Mouse (Mus musculus) hindbrain, embryonic 12.5 days (tissue): Measurements from ENCODE around the gene Cd8a. TPM values are rescaled to one million over a fixed set of nuclear protein-coding genes. Genes with fewer than 3 reads are reported as not detected.
"Not testable (repeated sequence)": the region's sequence is repeated elsewhere in the genome, so short reads cannot be mapped to it uniquely, and the experiment has no call there.

Experiments
- ATAC-seq: fragments of 200-750 bp; cut with Nextera tagmentation; 2 replicates; pipeline ENCODE4 v1.8.0; 2017; ENCODE audit warnings: moderate TSS enrichment; ENCODE audit not compliant: low FRiP score
- H3K27ac ChIP-seq: fragments of 300-500 bp; sonication (generic); 2 replicates; pipeline ENCODE4 v1.5.1; 2016; ENCODE audit warnings: mild to moderate bottlenecking
- H3K27me3 ChIP-seq: fragments of 300-500 bp; sonication (generic); 2 replicates; pipeline ENCODE4 v1.6.1; 2016; ENCODE audit warnings: mild to moderate bottlenecking
- H3K36me3 ChIP-seq: fragments of 300-500 bp; sonication (generic); 2 replicates; pipeline ENCODE4 v1.6.1; 2016; ENCODE audit warnings: mild to moderate bottlenecking
- H3K4me1 ChIP-seq: fragments of 300-500 bp; sonication (generic); 2 replicates; pipeline ENCODE4 v1.6.1; 2016
- H3K4me2 ChIP-seq: fragments of 300-500 bp; sonication (generic); replicated peaks from 2 replicates; pipeline ENCODE4 v1.6.1; 2016; ENCODE audit warnings: mild to moderate bottlenecking
- H3K4me3 ChIP-seq: fragments of 300-500 bp; sonication (generic); 2 replicates; pipeline ENCODE4 v1.5.1; 2016; ENCODE audit warnings: mild to moderate bottlenecking
- H3K9ac ChIP-seq: fragments of 300-500 bp; sonication (generic); 2 replicates; pipeline ENCODE4 v1.6.1; 2016; ENCODE audit warnings: mild to moderate bottlenecking, moderate library complexity
- H3K9me3 ChIP-seq: fragments of 300-500 bp; sonication (generic); replicated peaks from 2 replicates; pipeline ENCODE4 v1.6.1; 2016; ENCODE audit warnings: mild to moderate bottlenecking
- WGBS: fragments of 180-500 bp; shearing (Covaris S2); methylation state at CpG from one replicate; pipeline ENCODE4 v1.1.7; 2016; 5-methylcytosine and 5-hydroxymethylcytosine counted together
- polyA plus RNA-seq: library from polyadenylated mRNA; unstranded; fragments of >200 nt; fragmentation: Nextera tagmentation; extraction: Ambion mirVana; gene quantifications from 2 replicates; pipeline ENCODE4 v1.2.1, GENCODE M21; 2016

Cd8a gene
- polyA plus RNA-seq = not detected in 2 replicates

DNA sequence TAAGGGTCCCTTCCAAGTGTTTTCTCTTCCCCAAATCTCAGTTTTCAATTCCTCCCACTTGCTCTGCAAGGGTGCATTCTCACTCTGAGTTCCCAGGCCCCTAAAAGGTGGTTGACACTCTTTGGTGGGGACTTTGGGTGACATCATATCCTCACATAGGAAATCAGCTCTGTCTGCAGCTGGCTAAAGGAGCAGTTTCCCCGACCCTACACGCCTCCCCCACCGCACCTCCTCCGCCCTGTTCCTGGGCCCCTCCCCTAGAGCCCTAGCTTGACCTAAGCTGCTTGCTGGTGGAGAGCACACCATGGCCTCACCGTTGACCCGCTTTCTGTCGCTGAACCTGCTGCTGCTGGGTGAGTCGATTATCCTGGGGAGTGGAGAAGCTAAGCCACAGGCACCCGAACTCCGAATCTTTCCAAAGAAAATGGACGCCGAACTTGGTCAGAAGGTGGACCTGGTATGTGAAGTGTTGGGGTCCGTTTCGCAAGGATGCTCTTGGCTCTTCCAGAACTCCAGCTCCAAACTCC lies at the start of gene Cd8a:
Gene Cd8a, plus strand, starts transcription at position 179 of the 527 bp plus-strand sequence.
- Histone ChIP-seq H3K27me3 (no peaks in the 10 kb centered on the region), H3K9ac (no peak within 1 kb of the TSS), H3K4me2 (no peak within 1 kb of the TSS), H3K27ac (no peak within 1 kb of the TSS), H3K4me3 (no peak within 1 kb of the TSS), H3K9me3 (no peaks in the 10 kb centered on the region), H3K4me1 (no peaks in the 10 kb centered on the region), H3K36me3 (no peaks in the 10 kb centered on the region)
- 77% methylated on average over 14 of the region's 14 CpGs for WGBS
- no peak for ATAC-seq

DNA sequence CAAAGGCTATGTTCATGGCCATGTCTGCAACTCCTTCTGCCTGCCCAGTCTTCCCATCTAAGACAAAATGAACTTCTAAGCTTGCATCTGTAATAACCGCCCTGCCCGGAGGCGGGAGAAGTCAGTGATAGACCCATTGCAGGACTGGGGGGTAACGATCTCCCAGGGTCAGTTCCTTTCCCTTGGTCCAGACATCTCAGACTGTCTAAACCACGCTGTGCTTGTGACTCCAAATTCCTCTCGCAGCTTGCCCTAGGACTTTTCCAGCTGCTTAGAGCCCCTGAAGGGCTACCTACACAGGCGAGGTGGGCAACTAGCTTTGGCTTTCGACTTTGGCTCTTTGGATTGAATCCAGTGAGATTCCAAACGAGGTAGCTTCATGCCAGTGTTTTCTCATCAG lies 48.4 kb upstream of the Cd8a start:
- Histone ChIP-seq H3K9ac (no peak overlapping the region), H3K4me3 (no peak overlapping the region), H3K4me1 (no peaks in the 10 kb centered on the region), H3K9me3 (no peaks in the 10 kb centered on the region), H3K36me3 (no peaks in the 10 kb centered on the region), H3K4me2 (no peak overlapping the region), H3K27ac (no peak overlapping the region), H3K27me3 (no peaks in the 10 kb centered on the region)
- ATAC-seq = no peak
- WGBS = 91% methylated on average over 9 of the region's 9 CpGs

DNA sequence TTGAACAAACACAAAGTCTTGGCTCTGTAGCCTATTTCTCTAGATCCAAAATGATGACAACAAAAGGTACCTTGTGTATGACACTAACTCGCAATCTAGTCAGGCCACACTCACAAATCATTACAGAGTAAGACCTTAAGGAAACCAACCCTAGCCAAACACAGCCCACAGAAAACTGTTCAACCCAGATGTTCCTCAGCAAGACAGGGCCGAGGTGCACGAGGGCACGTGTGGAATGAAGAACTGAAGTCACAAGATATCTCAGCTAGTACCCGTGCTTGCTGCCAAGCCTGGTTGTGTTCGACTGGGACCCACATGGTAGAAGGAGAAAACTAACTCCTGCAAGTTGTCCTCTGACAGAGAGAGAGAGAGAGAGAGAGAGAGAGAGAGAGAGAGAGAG lies 43.3 kb upstream of the Cd8a start:
- no peak overlapping the region for H3K4me2 ChIP-seq
- H3K9me3 ChIP-seq = no peaks in the 10 kb centered on the region
- H3K27me3 ChIP-seq = no peaks in the 10 kb centered on the region
- no peaks in the 10 kb centered on the region for H3K4me1 ChIP-seq
- H3K36me3 ChIP-seq = no peaks in the 10 kb centered on the region
- no peak for ATAC-seq
- H3K9ac ChIP-seq = no peak overlapping the region
- WGBS = 87% methylated on average over 6 of the region's 6 CpGs
- H3K4me3 ChIP-seq = no peak overlapping the region
- no peak overlapping the region for H3K27ac ChIP-seq

DNA sequence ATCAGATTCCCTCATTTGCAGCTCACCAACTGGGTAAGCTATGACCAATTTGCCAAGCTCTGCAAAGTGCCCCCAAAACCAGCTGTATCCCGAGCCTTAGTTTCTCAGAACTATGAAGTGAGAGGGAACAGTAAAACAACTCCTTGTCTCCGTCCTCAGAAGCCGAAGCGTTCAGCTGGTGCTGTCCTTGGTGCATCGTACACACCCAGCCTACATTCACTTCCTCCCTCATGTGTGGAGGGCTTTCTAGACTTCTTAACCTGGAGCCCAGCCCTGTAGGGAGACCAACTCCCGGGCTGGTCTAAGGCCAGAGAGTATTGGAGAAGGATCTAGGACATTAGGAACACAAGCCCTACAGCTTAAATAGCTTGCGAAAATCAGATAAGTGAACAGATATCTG lies 42.7 kb upstream of the Cd8a start:
- H3K4me2 ChIP-seq = no peak overlapping the region
- 87% methylated on average over 7 of the region's 7 CpGs for WGBS
- ATAC-seq = no peak

DNA sequence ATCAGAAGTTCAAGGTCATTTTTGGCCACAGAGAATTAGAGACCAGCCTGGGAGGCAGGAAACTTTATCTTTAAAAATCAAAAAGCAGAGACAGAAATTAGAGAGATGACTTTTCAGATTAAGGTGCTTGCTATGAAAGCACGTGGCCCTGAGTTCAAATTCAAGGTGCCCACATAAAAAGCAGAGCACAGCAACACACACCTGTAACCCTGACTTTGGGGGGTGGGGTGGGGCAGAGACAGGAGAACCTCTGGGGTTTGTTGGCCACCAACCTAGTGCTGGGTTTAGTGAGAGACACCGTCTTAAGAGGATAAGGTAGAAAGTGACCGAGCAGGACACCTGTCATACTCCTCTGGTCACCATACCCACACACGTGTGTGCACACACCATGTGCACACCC lies 41.7 kb upstream of the Cd8a start:
- not testable (repeated sequence) for H3K4me1 ChIP-seq

More for the DNA sequence above, 42.7 kb upstream of the Cd8a start:
- H3K9ac ChIP-seq = no peak overlapping the region
- H3K4me1 ChIP-seq = no peaks in the 10 kb centered on the region
- H3K27ac ChIP-seq = no peak overlapping the region
- H3K36me3 ChIP-seq = no peaks in the 10 kb centered on the region
- no peaks in the 10 kb centered on the region for H3K27me3 ChIP-seq
- H3K4me3 ChIP-seq = no peak overlapping the region
- no peaks in the 10 kb centered on the region for H3K9me3 ChIP-seq

GRCm38 (mm10) chr6:71332236-71332965 lies 40.8 kb upstream of the Cd8a start:
- 90% methylated on average over 11 of the region's 11 CpGs for whole genome bisulfite sequencing
- H3K4me2 ChIP-seq = no peak overlapping the region
- H3K36me3 ChIP-seq = no peaks in the 10 kb centered on the region
- H3K4me3 ChIP-seq = no peak overlapping the region
- no peak for ATAC-seq
- no peaks in the 10 kb centered on the region for H3K4me1 ChIP-seq
- no peaks in the 10 kb centered on the region for H3K9me3 ChIP-seq
- H3K27ac ChIP-seq = no peak overlapping the region
- H3K9ac ChIP-seq = no peak overlapping the region
- H3K27me3 ChIP-seq = no peaks in the 10 kb centered on the region

More for the DNA sequence above, 41.7 kb upstream of the Cd8a start:
- H3K9me3 ChIP-seq, H3K4me2 ChIP-seq, H3K27me3 ChIP-seq, H3K36me3 ChIP-seq, ATAC-seq, H3K4me3 ChIP-seq, H3K27ac ChIP-seq, H3K9ac ChIP-seq: not testable (repeated sequence)
- 90% methylated on average over 2 of the region's 4 CpGs for WGBS

DNA sequence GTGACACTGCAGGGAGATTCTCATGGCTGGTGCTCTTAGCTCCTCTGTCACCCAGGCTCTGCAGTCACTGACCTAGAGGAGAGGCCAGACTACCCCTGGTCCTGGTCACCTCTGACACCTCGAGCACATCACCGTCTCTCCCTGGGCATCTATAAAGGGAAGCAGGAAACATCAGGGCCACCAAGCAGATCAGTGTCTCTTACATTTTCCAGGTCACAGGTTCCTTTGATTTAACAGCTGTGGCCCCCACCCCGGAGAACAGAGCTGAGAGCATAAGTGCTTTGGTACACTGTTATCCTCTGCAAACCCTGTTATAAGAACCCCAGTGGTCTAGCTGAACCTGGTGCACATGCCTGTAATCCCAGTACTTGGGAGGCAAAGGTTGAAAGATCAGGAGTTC lies 40.2 kb upstream of the Cd8a start:
- Histone ChIP-seq H3K27ac (no peak overlapping the region), H3K9ac (no peak overlapping the region), H3K4me3 (no peak overlapping the region), H3K27me3 (no peaks in the 10 kb centered on the region), H3K36me3 (no peaks in the 10 kb centered on the region), H3K4me2 (no peak overlapping the region), H3K9me3 (no peaks in the 10 kb centered on the region), H3K4me1 (no peaks in the 10 kb centered on the region)
- 68% methylated on average over 3 of the region's 3 CpGs for WGBS
- no peak for ATAC-seq

DNA sequence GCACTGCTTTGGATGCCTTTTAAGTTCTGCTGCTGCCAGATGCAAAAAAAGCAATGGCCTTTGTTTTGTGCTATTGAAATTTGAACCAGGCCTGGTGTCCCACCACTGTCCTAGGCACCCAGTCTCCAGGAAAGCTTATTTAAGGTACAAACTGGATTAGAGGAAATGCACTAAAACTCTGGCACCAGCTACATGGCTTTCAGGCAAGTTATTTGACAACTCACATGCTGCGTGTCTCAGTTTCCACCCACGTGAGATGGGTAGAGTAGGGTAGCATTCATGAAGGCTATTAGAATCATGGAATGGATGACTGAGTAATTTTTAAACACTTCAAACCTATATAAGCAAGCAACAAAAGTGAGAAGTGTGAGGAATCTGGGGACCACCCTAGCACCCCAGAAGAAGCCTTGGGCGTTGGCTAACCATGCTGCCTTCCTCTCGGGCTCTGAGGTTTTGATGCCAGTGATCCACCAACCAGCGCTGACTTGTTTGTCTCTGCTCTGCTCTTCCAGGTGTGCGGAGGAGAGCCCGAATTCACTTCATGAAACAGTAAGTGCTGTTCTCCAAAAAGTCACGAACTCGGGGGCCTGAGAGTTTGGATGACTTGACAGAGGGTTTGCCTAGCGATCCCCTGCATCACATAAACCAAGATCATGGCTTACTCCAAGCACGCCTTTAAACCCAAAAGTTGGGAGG lies 39.5 kb upstream of the Cd8a start:
- H3K36me3 ChIP-seq = no peaks in the 10 kb centered on the region
- ATAC-seq = no peak
- no peak overlapping the region for H3K4me2 ChIP-seq
- H3K9ac ChIP-seq = no peak overlapping the region
- H3K9me3 ChIP-seq = no peaks in the 10 kb centered on the region
- H3K4me1 ChIP-seq = no peaks in the 10 kb centered on the region
- WGBS = 92% methylated on average over 11 of the region's 11 CpGs
- H3K27ac ChIP-seq = no peak overlapping the region
- H3K27me3 ChIP-seq = no peaks in the 10 kb centered on the region
- H3K4me3 ChIP-seq = no peak overlapping the region

- Histone ChIP-seq H3K4me3 (no peak overlapping the region), H3K27ac (no peak overlapping the region), H3K9ac (no peak overlapping the region), H3K36me3 (no peaks in the 10 kb centered on the region), H3K9me3 (no peaks in the 10 kb centered on the region), H3K4me1 (no peaks in the 10 kb centered on the region), H3K4me2 (no peak overlapping the region), H3K27me3 (no peaks in the 10 kb centered on the region)
- ATAC-seq = no peak
- WGBS = 98% methylated on average over 8 of the region's 8 CpGs
Measured at GRCm38 (mm10) chr6:71337666-71338065, 35.6 kb upstream of the Cd8a start.

GRCm38 (mm10) chr6:71338941-71339340 lies 34.3 kb upstream of the Cd8a start:
- no peak overlapping the region for H3K27ac ChIP-seq
- 87% methylated on average over 3 of the region's 3 CpGs for WGBS
- no peaks in the 10 kb centered on the region for H3K4me1 ChIP-seq
- no peaks in the 10 kb centered on the region for H3K9me3 ChIP-seq
- no peak for ATAC-seq
- H3K36me3 ChIP-seq = no peaks in the 10 kb centered on the region
- H3K27me3 ChIP-seq = no peaks in the 10 kb centered on the region
- H3K9ac ChIP-seq = no peak overlapping the region
- H3K4me3 ChIP-seq = no peak overlapping the region
- no peak overlapping the region for H3K4me2 ChIP-seq

DNA sequence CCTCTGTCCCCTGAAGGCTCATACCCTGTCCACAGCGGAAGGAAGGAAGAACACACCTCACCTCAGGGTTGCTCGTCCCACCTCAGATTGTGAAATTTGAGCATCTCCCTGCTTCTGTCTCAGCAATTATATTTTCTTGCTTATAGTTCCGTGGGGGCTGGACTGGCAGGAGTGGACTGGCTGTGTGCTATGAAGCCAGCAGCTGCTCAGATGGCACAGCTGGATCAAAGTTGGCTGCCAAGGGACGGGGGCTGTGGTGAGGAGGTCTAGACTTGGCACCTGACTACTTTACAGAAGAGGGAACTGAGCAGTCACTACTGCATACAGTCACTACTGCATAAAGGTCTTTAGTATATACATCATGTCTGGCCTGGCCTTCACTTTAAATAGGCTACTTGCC lies 33.9 kb upstream of the Cd8a start:
- no peak overlapping the region for H3K4me2 ChIP-seq
- no peak overlapping the region for H3K9ac ChIP-seq
- no peaks in the 10 kb centered on the region for H3K27me3 ChIP-seq
- no peaks in the 10 kb centered on the region for H3K4me1 ChIP-seq
- 77% methylated on average over 4 of the region's 4 CpGs for WGBS
- no peaks in the 10 kb centered on the region for H3K36me3 ChIP-seq
- no peak overlapping the region for H3K27ac ChIP-seq
- no peaks in the 10 kb centered on the region for H3K9me3 ChIP-seq
- ATAC-seq = no peak
- no peak overlapping the region for H3K4me3 ChIP-seq

GRCm38 (mm10) chr6:71341179-71341578 lies 32.0 kb upstream of the Cd8a start:
- no peaks in the 10 kb centered on the region for H3K9me3 ChIP-seq
- H3K9ac ChIP-seq = no peak overlapping the region
- WGBS = 78% methylated on average over 9 of the region's 9 CpGs
- no peaks in the 10 kb centered on the region for H3K27me3 ChIP-seq
- H3K27ac ChIP-seq = no peak overlapping the region
- H3K4me3 ChIP-seq = no peak overlapping the region
- H3K4me1 ChIP-seq = no peaks in the 10 kb centered on the region
- H3K36me3 ChIP-seq = no peaks in the 10 kb centered on the region
- H3K4me2 ChIP-seq = no peak overlapping the region
- no peak for ATAC-seq

- no peak overlapping the region for H3K4me2 ChIP-seq
- no peaks in the 10 kb centered on the region for H3K27me3 ChIP-seq
- peaks cover 4% of the 10 kb centered on the region; the same call in 1 of the 2 replicates for H3K9me3 ChIP-seq
- H3K9ac ChIP-seq = no peak overlapping the region
- no peaks in the 10 kb centered on the region for H3K4me1 ChIP-seq
- no peaks in the 10 kb centered on the region for H3K36me3 ChIP-seq
- no peak overlapping the region for H3K27ac ChIP-seq
- WGBS = 95% methylated on average over 9 of the region's 9 CpGs
- ATAC-seq = no peak
- H3K4me3 ChIP-seq = no peak overlapping the region
Measured at GRCm38 (mm10) chr6:71348006-71348405, 25.2 kb upstream of the Cd8a start.
